Mouse (Mus musculus): ENCODE data around the gene Irf2bp1.
A peak's percentile ranks its signal among the peaks of the same experiment; 100 is the strongest.

The Irf2bp1 gene

GRCm38 (mm10) chr7:19003902-19004630 is at the start of gene Irf2bp1:
TSS of gene Irf2bp1 (plus strand) at chr7:19004044.
- peak; percentile 96 for DNase-seq

GRCm38 (mm10) chr7:18957569-18958383 is 46.1 kb upstream of the Irf2bp1 start:
- DNase-seq = peak; percentile 47 to 79

GRCm38 (mm10) chr7:18958384-18958766 is 45.5 kb upstream of the Irf2bp1 start:
- DNase-seq = no peak

GRCm38 (mm10) chr7:18959446-18959845 is 44.4 kb upstream of the Irf2bp1 start:
- DNase-seq = peak; percentile 62 to 75

- DNase-seq = no peak
Measured at GRCm38 (mm10) chr7:18962171-18962792, 41.6 kb upstream of the Irf2bp1 start.

- no peak for DNase-seq
Measured at GRCm38 (mm10) chr7:18962795-18963194, 41.0 kb upstream of the Irf2bp1 start.

GRCm38 (mm10) chr7:18963294-18963843 is 40.5 kb upstream of the Irf2bp1 start:
- no peak for DNase-seq

- no peak for DNase-seq
Measured at GRCm38 (mm10) chr7:18965312-18965711, 38.5 kb upstream of the Irf2bp1 start.

GRCm38 (mm10) chr7:18967603-18968002 is 36.2 kb upstream of the Irf2bp1 start:
- no peak for DNase-seq

- DNase-seq = no peak
Measured at GRCm38 (mm10) chr7:18970956-18971355, 32.9 kb upstream of the Irf2bp1 start.

- DNase-seq = no peak
Measured at GRCm38 (mm10) chr7:18978381-18978780, 25.5 kb upstream of the Irf2bp1 start.

GRCm38 (mm10) chr7:18986503-18986902 is 17.3 kb upstream of the Irf2bp1 start:
- no peak for DNase-seq

GRCm38 (mm10) chr7:18987100-18987499 is 16.7 kb upstream of the Irf2bp1 start, which contains the start of gene Nanos2:
TSS of gene Nanos2 (plus strand) at chr7:18987400.
- DNase-seq = no peak

- DNase-seq = no peak
Measured at GRCm38 (mm10) chr7:18987747-18988146, 16.1 kb upstream of the Irf2bp1 start.

GRCm38 (mm10) chr7:18988780-18989179 is 15.1 kb upstream of the Irf2bp1 start:
- no peak for DNase-seq

- DNase-seq = peak in 1 of 2 experiments; percentile 34
Measured at GRCm38 (mm10) chr7:18989995-18990394, 13.8 kb upstream of the Irf2bp1 start.

GRCm38 (mm10) chr7:18990601-18991295 is 13.1 kb upstream of the Irf2bp1 start, which contains the start of gene Mypop:
TSS of gene Mypop (plus strand) at chr7:18991245.
- DNase-seq = peak; percentile 100

- DNase-seq = peak in 1 of 2 experiments; percentile 22
Measured at GRCm38 (mm10) chr7:18991660-18992293, 12.1 kb upstream of the Irf2bp1 start.

- DNase-seq = peak in 1 of 2 experiments; percentile 44
Measured at GRCm38 (mm10) chr7:18992294-18992675, 11.6 kb upstream of the Irf2bp1 start.

GRCm38 (mm10) chr7:18993036-18993435 is 10.8 kb upstream of the Irf2bp1 start:
- no peak for DNase-seq

GRCm38 (mm10) chr7:18998835-18999234 is 5.0 kb upstream of the Irf2bp1 start:
- DNase-seq = no peak

- DNase-seq = no peak
Measured at GRCm38 (mm10) chr7:19000421-19000820, 3.4 kb upstream of the Irf2bp1 start.
